Mouse (Mus musculus) MEL (cell line): ENCODE measurements around the gene Atxn7l3. TPM values are rescaled to one million over a fixed set of nuclear protein-coding genes. Genes with fewer than 3 reads are reported as not detected.

Source experiments
- DNase-seq: peaks from one replicate; pipeline ENCODE4 v3.0.0; 2011; ENCODE audit warnings: low read depth, low spot score
- H3K27ac ChIP-seq: 2 replicates; pipeline ENCODE4 v1.5.1; 2012; ENCODE audit warnings: low read depth, mild to moderate bottlenecking, control low read depth, low read length, moderate library complexity; ENCODE audit not compliant: control insufficient read depth
- H3K27me3 ChIP-seq, 2 experiments: fragments of 150-350 bp in 1 of 2; sonication (generic) in 1 of 2; 2 replicates each; pipeline ENCODE4 v1.6.1; 2012; ENCODE audit warnings: low read length in 2 of 2, mild to moderate bottlenecking in 2 of 2, improper control_type of control experiment in 1 of 2, moderate library complexity in 1 of 2; ENCODE audit not compliant: insufficient read depth in 2 of 2, control insufficient read depth in 1 of 2
- H3K36me3 ChIP-seq, 2 experiments: 2 replicates each; pipeline ENCODE4 v1.6.1; 2012 to 2014; ENCODE audit warnings: low read length in 2 of 2, improper control_type of control experiment in 1 of 2, inconsistent platforms in 1 of 2, mild to moderate bottlenecking in 1 of 2; ENCODE audit not compliant: insufficient read depth in 2 of 2, control insufficient read depth in 1 of 2
- H3K4me1 ChIP-seq, 2 experiments: fragments of 150-350 bp in 1 of 2; sonication (generic) in 1 of 2; 2 replicates each; pipeline ENCODE4 v1.6.1; 2012; ENCODE audit warnings: low read length in 2 of 2, improper control_type of control experiment in 1 of 2, mild to moderate bottlenecking in 1 of 2; ENCODE audit not compliant: insufficient read depth in 2 of 2, control insufficient read depth in 1 of 2
- H3K4me3 ChIP-seq, 2 experiments: fragments of 150-350 bp in 1 of 2; sonication (generic) in 1 of 2; 2 replicates each; pipeline ENCODE4 v1.5.1; 2012; ENCODE audit warnings: low read depth in 2 of 2, low read length in 2 of 2, mild to moderate bottlenecking in 2 of 2, moderate library complexity in 2 of 2, control low read depth in 1 of 2, improper control_type of control experiment in 1 of 2; ENCODE audit not compliant: control insufficient read depth in 1 of 2, insufficient read depth in 1 of 2
- H3K79me2 ChIP-seq: 2 replicates; pipeline ENCODE4 v1.6.1; 2012; ENCODE audit warnings: mild to moderate bottlenecking, low read length, moderate library complexity; ENCODE audit not compliant: control insufficient read depth, poor library complexity, insufficient read depth
- H3K9ac ChIP-seq: 2 replicates; pipeline ENCODE4 v1.6.1; 2012; ENCODE audit warnings: low read depth, mild to moderate bottlenecking, control low read depth, low read length, moderate library complexity; ENCODE audit not compliant: control insufficient read depth, poor library complexity, severe bottlenecking
- H3K9me3 ChIP-seq: fragments of 150-350 bp; sonication (generic); replicated peaks from 2 replicates; pipeline ENCODE4 v1.6.1; 2012; ENCODE audit warnings: mild to moderate bottlenecking, low read length, improper control_type of control experiment, moderate library complexity; ENCODE audit not compliant: insufficient read depth
- CHD1 ChIP-seq: IDR thresholded peaks from 2 replicates; pipeline ENCODE4 v1.6.1; 2012; ENCODE audit warnings: low read depth, mild to moderate bottlenecking, inconsistent platforms, low read length, improper control_type of control experiment
- CHD2 ChIP-seq: IDR thresholded peaks from 2 replicates; pipeline ENCODE4 v1.6.1; 2011; ENCODE audit warnings: low read length, improper control_type of control experiment
- CTCF ChIP-seq, 3 experiments: IDR thresholded peaks in 2 of 3; conservative IDR thresholded peaks in 1 of 3; 2 replicates each; pipeline ENCODE4 v1.5.1; 2011 to 2012; ENCODE audit warnings: low read length in 3 of 3, low read depth in 2 of 3, mild to moderate bottlenecking in 2 of 3, improper control_type of control experiment in 1 of 3, inconsistent platforms in 1 of 3, mixed read lengths in 1 of 3, moderate library complexity in 1 of 3; ENCODE audit not compliant: control insufficient read depth in 1 of 3, insufficient read depth in 1 of 3, poor library complexity in 1 of 3, severe bottlenecking in 1 of 3
- E2F4 ChIP-seq: IDR thresholded peaks from 2 replicates; pipeline ENCODE4 v1.6.1; 2011; ENCODE audit warnings: low read depth, low read length, improper control_type of control experiment, borderline replicate concordance
- ELF1 ChIP-seq: IDR thresholded peaks from 2 replicates; pipeline ENCODE4 v1.6.1; 2014; ENCODE audit warnings: low read depth, mild to moderate bottlenecking, inconsistent platforms, low read length, improper control_type of control experiment, moderate library complexity
- ETS1 ChIP-seq: IDR thresholded peaks from 2 replicates; pipeline ENCODE4 v1.6.1; 2012; ENCODE audit warnings: low read depth, mild to moderate bottlenecking, inconsistent platforms, low read length, improper control_type of control experiment, moderate library complexity
- GABPA ChIP-seq: IDR thresholded peaks from 2 replicates; pipeline ENCODE4 v1.6.1; 2012; ENCODE audit warnings: low read depth, mild to moderate bottlenecking, inconsistent platforms, low read length, improper control_type of control experiment, moderate library complexity
- GATA1 ChIP-seq: IDR thresholded peaks from 2 replicates; pipeline ENCODE4 v1.6.1; 2011; ENCODE audit warnings: low read depth, low read length, improper control_type of control experiment
- HCFC1 ChIP-seq: IDR thresholded peaks from 2 replicates; pipeline ENCODE4 v1.6.1; 2012; ENCODE audit warnings: low read depth, mild to moderate bottlenecking, inconsistent platforms, low read length, improper control_type of control experiment, moderate library complexity
- JUND ChIP-seq: IDR thresholded peaks from 2 replicates; pipeline ENCODE4 v1.6.1; 2011; ENCODE audit warnings: low read depth, mild to moderate bottlenecking, improper control_type of control experiment, low read length
- MAFK ChIP-seq: IDR thresholded peaks from 2 replicates; pipeline ENCODE4 v1.6.1; 2011; ENCODE audit warnings: low read depth, mild to moderate bottlenecking, low read length, improper control_type of control experiment, borderline replicate concordance
- MEF2A ChIP-seq: IDR thresholded peaks from 2 replicates; pipeline ENCODE4 v1.6.1; 2014; ENCODE audit warnings: low read depth, mild to moderate bottlenecking, inconsistent platforms, low read length, improper control_type of control experiment; ENCODE audit not compliant: poor library complexity, insufficient replicate concordance, severe bottlenecking; ENCODE audit errors: extremely low read depth
- MYB ChIP-seq: IDR thresholded peaks from 2 replicates; pipeline ENCODE4 v1.6.1; 2011; ENCODE audit warnings: mild to moderate bottlenecking, low read depth, low read length, improper control_type of control experiment
- NELFE ChIP-seq: IDR thresholded peaks from 2 replicates; pipeline ENCODE4 v1.6.1; 2011; ENCODE audit warnings: low read depth, low read length, improper control_type of control experiment
- POLR2A ChIP-seq, 2 experiments: IDR thresholded peaks; 2 replicates each; pipeline ENCODE4 v1.6.1; 2011 to 2012; ENCODE audit warnings: low read length in 2 of 2, mild to moderate bottlenecking in 2 of 2, control low read depth in 1 of 2, improper control_type of control experiment in 1 of 2, low read depth in 1 of 2, moderate library complexity in 1 of 2; ENCODE audit not compliant: control insufficient read depth in 1 of 2, insufficient read depth in 1 of 2, poor library complexity in 1 of 2
- RAD21 ChIP-seq: IDR thresholded peaks from 2 replicates; pipeline ENCODE4 v1.6.1; 2011; ENCODE audit warnings: mild to moderate bottlenecking, low read depth, low read length, improper control_type of control experiment
- SMC3 ChIP-seq: IDR thresholded peaks from 2 replicates; pipeline ENCODE4 v1.6.1; 2011; ENCODE audit warnings: low read depth, low read length, improper control_type of control experiment
- TCF12 ChIP-seq: IDR thresholded peaks from 2 replicates; pipeline ENCODE4 v1.6.1; 2014; ENCODE audit warnings: low read depth, mild to moderate bottlenecking, inconsistent platforms, low read length, improper control_type of control experiment, moderate library complexity
- UBTF ChIP-seq: IDR thresholded peaks from 2 replicates; pipeline ENCODE4 v1.6.1; 2012; ENCODE audit warnings: low read depth, mild to moderate bottlenecking, inconsistent platforms, low read length, improper control_type of control experiment, moderate library complexity, borderline replicate concordance; ENCODE audit not compliant: insufficient read depth
- USF1 ChIP-seq: IDR thresholded peaks from 2 replicates; pipeline ENCODE4 v1.6.1; 2014; ENCODE audit warnings: low read depth, mild to moderate bottlenecking, inconsistent platforms, low read length, improper control_type of control experiment, moderate library complexity
- USF2 ChIP-seq, 2 experiments: IDR thresholded peaks; 2 replicates each; pipeline ENCODE4 v1.6.1; 2011 to 2012; ENCODE audit warnings: improper control_type of control experiment in 2 of 2, low read length in 2 of 2, borderline replicate concordance in 1 of 2, inconsistent platforms in 1 of 2, low read depth in 1 of 2, mild to moderate bottlenecking in 1 of 2; ENCODE audit not compliant: insufficient read depth in 1 of 2
- ZMIZ1 ChIP-seq: IDR thresholded peaks from 2 replicates; pipeline ENCODE4 v1.6.1; 2012; ENCODE audit warnings: low read depth, mild to moderate bottlenecking, inconsistent platforms, low read length, improper control_type of control experiment, moderate library complexity
- ZNF384 ChIP-seq: IDR thresholded peaks from 2 replicates; pipeline ENCODE4 v1.6.1; 2012; ENCODE audit warnings: low read depth, mild to moderate bottlenecking, inconsistent platforms, low read length, improper control_type of control experiment
- polyA plus RNA-seq, 2 experiments: library from polyadenylated mRNA; stranded (reverse) in 1 of 2; unstranded in 1 of 2; fragments of >175 nt in 1 of 2; fragments of >200 nt in 1 of 2; gene quantifications; 2 replicates each; pipeline versions ENCODE4 v1.2.1 to v1.2.4; 2012; ENCODE audit warnings: low replicate concordance in 2 of 2, low read depth in 1 of 2; ENCODE audit not compliant: insufficient read length in 2 of 2, insufficient read depth in 1 of 2, missing spikeins in 1 of 2
- total RNA-seq: library from RNA; depleted of rRNA; stranded (reverse); fragments of 300-350 nt; gene quantifications from 2 replicates; pipeline ENCODE4 v1.2.3, GENCODE M21; 2012

Gene Atxn7l3
- total and polyA plus RNA-seq, 3 experiments: 39.4 to 53.0 (median 46.7) TPM

- H3K9me3 ChIP-seq: no peaks in the 10 kb centered on the region
- peaks cover 0 to 5% of the 10 kb centered on the region in 2 experiments; a peak in 2 of 4 replicates for H3K4me1 ChIP-seq
- no peak for DNase-seq
- no peak for TF ChIP-seq HCFC1
- no peak for TF ChIP-seq MAFK
- no peak for TF ChIP-seq NELFE
- TF ChIP-seq GATA1: no peak
- TF ChIP-seq RAD21: no peak
- TF ChIP-seq CHD1: no peak
- no peak for TF ChIP-seq POLR2A (IDR thresholded peaks at IDR 0.05; ENCODE audit: control insufficient read depth in 1 of 2, insufficient read depth in 1 of 2, low read depth in 1 of 2, low read length in 2 of 2, poor library complexity in 1 of 2)
- no peak for TF ChIP-seq ELF1
- TF ChIP-seq USF2 (IDR thresholded peaks at IDR 0.05; ENCODE audit: borderline replicate concordance in 1 of 2, insufficient read depth in 1 of 2, low read depth in 1 of 2, low read length in 2 of 2): no peak
- no peak for TF ChIP-seq JUND
- TF ChIP-seq ZNF384: no peak
- TF ChIP-seq MYB: no peak
- TF ChIP-seq E2F4: no peak
- no peak for TF ChIP-seq CHD2
- no peak for TF ChIP-seq ETS1
- no peak for TF ChIP-seq GABPA
- TF ChIP-seq ZMIZ1: no peak
- TF ChIP-seq SMC3: no peak
- TF ChIP-seq, all 39 proteins: peak for 0
- no peak overlapping the region for H3K27ac ChIP-seq
- H3K4me3 ChIP-seq: no peak overlapping the region
- no peak overlapping the region for H3K9ac ChIP-seq
- H3K36me3 ChIP-seq: no peaks in the 10 kb centered on the region
- peaks cover 3 to 4% of the 10 kb centered on the region in 2 experiments for H3K27me3 ChIP-seq
- no peaks in the 10 kb centered on the region for H3K79me2 ChIP-seq
Measured at GRCm38 (mm10) chr11:102341101-102341500, 44.7 kb upstream of the Atxn7l3 start.

- peaks cover 0 to 5% of the 10 kb centered on the region in 2 experiments; a peak in 2 of 4 replicates for H3K4me1 ChIP-seq
- no peak overlapping the region for H3K27ac ChIP-seq
- no peaks in the 10 kb centered on the region for H3K36me3 ChIP-seq
- TF ChIP-seq ZNF384 (0 out of 2 replicates have a peak, but pooled peaks have one; percentile 10), USF1 (no peak), CTCF (IDR thresholded peaks at IDR 0.05 in 2 of 3, conservative IDR thresholded peaks at IDR 0.05 in 1 of 3; ENCODE audit: control insufficient read depth in 1 of 3, insufficient read depth in 1 of 3, low read depth in 2 of 3, low read length in 3 of 3, poor library complexity in 1 of 3, severe bottlenecking in 1 of 3) (peak; percentile 50 to 59 (median 57)), RAD21 (peak; percentile 39), SMC3 (peak; percentile 49), MEF2A (no peak), UBTF (no peak), TCF12 (no peak)
- H3K9me3 ChIP-seq: no peaks in the 10 kb centered on the region
- peaks cover 10 to 13% of the 10 kb centered on the region in 2 experiments for H3K27me3 ChIP-seq
- no peaks in the 10 kb centered on the region for H3K79me2 ChIP-seq
- no peak overlapping the region for H3K9ac ChIP-seq
- no peak overlapping the region for H3K4me3 ChIP-seq
- DNase-seq: peak; percentile 51
Measured at GRCm38 (mm10) chr11:102339624-102340023, 43.2 kb upstream of the Atxn7l3 start.
